Mouse (Mus musculus): Measurements from ENCODE around the gene Rrbp1.

DNA sequence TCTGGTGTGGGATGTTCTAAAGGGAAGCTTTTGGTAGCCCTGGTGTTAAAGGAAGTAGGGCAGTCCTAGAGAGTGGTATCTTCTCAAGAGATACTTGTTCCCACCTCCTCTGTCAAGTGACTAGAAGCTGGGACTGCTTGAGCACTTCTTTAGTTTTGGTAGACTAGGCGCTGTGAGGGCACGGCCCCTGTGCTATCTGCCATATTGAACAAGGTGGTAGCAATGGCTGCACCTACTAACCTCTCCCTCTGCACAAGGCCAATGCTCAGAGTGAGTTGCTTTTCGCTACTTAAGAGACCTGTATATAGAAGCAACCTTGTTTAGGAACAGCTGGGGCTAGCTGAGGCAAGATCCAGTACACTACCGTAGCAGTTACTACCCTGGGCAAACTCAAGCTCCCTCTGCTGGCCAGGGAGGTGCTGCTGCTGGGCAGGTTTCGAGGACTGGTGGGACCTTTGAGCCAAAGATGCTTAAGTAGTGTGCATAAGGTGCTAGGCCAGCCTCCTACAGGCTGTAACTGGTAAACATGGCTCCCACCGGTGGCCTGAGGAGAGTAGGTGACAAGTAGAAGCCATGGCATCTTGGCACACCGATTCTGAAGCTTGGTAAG lies 65.5 kb downstream of the Rrbp1 start:
- TF ChIP-seq CTCF (IDR thresholded peaks at IDR 0.05; ENCODE audit: insufficient read depth, low read length): peak; percentile 69
- TF ChIP-seq POLR2A (IDR thresholded peaks at IDR 0.05; ENCODE audit: borderline replicate concordance, extremely low read depth, low read depth, low read length): no peak
